Mouse (Mus musculus): Measurements from ENCODE around the gene B230104I21Rik. TPM values are rescaled to one million over a fixed set of nuclear protein-coding genes. Genes with fewer than 3 reads are reported as not detected.

The B230104I21Rik gene
- total RNA-seq (2021), result not detected
- long read RNA-seq, experiment 1, result 0 reads
- long read RNA-seq, experiment 2, result 0 reads

- DNase-seq (ENCODE audit: low spot score in 2 of 2), result no peak
Measured at GRCm38 (mm10) chr4:154335761-154336160, at the start of gene B230104I21Rik. Gene B230104I21Rik, plus strand, starts transcription at chr4:154336127.

GRCm38 (mm10) chr4:154293735-154294201 lies 42.2 kb upstream of the B230104I21Rik start:
- DNase-seq (ENCODE audit: low spot score in 2 of 2), result no peak

GRCm38 (mm10) chr4:154294262-154294731 lies 41.6 kb upstream of the B230104I21Rik start:
- no peak for DNase-seq (ENCODE audit: low spot score in 2 of 2)

GRCm38 (mm10) chr4:154297761-154298160 lies 38.2 kb upstream of the B230104I21Rik start:
- DNase-seq (ENCODE audit: low spot score in 2 of 2), result no peak

GRCm38 (mm10) chr4:154299541-154300271 lies 36.2 kb upstream of the B230104I21Rik start:
- no peak for DNase-seq (ENCODE audit: low spot score in 2 of 2)

- no peak for DNase-seq (ENCODE audit: low spot score in 2 of 2)
Measured at GRCm38 (mm10) chr4:154301466-154301881, 34.5 kb upstream of the B230104I21Rik start, which contains the start of gene Arhgef16. Gene Arhgef16, minus strand, starts transcription at chr4:154301676.

- DNase-seq (ENCODE audit: low spot score in 2 of 2), result no peak
Measured at GRCm38 (mm10) chr4:154309131-154309530, 26.8 kb upstream of the B230104I21Rik start.

- no peak for DNase-seq (ENCODE audit: low spot score in 2 of 2)
Measured at GRCm38 (mm10) chr4:154310576-154311262, 25.2 kb upstream of the B230104I21Rik start.

GRCm38 (mm10) chr4:154312143-154312812 lies 23.6 kb upstream of the B230104I21Rik start:
- no peak for DNase-seq (ENCODE audit: low spot score in 2 of 2)

GRCm38 (mm10) chr4:154312935-154313621 lies 22.8 kb upstream of the B230104I21Rik start:
- no peak for DNase-seq (ENCODE audit: low spot score in 2 of 2)

- no peak for DNase-seq (ENCODE audit: low spot score in 2 of 2)
Measured at GRCm38 (mm10) chr4:154313622-154313967, 22.3 kb upstream of the B230104I21Rik start.

- DNase-seq (ENCODE audit: low spot score in 2 of 2), result no peak
Measured at GRCm38 (mm10) chr4:154325410-154325809, 10.5 kb upstream of the B230104I21Rik start.

- no peak for DNase-seq (ENCODE audit: low spot score in 2 of 2)
Measured at GRCm38 (mm10) chr4:154328431-154328830, 7.5 kb upstream of the B230104I21Rik start.

- DNase-seq (ENCODE audit: low spot score in 2 of 2), result no peak
Measured at GRCm38 (mm10) chr4:154328836-154329235, 7.1 kb upstream of the B230104I21Rik start.

- DNase-seq (ENCODE audit: low spot score in 2 of 2), result no peak
Measured at GRCm38 (mm10) chr4:154330001-154330400, 5.9 kb upstream of the B230104I21Rik start.

GRCm38 (mm10) chr4:154331271-154331670 lies 4.7 kb upstream of the B230104I21Rik start:
- no peak for DNase-seq (ENCODE audit: low spot score in 2 of 2)

GRCm38 (mm10) chr4:154333300-154333699 lies 2.6 kb upstream of the B230104I21Rik start:
- DNase-seq (ENCODE audit: low spot score in 2 of 2), result no peak

GRCm38 (mm10) chr4:154334699-154335402 lies 1.1 kb upstream of the B230104I21Rik start:
- no peak for DNase-seq (ENCODE audit: low spot score in 2 of 2)

- no peak for DNase-seq (ENCODE audit: low spot score in 2 of 2)
Measured at GRCm38 (mm10) chr4:154336650-154337049, 723 bp downstream of the B230104I21Rik start.

All from adrenal gland, postnatal 4 days (tissue).